Mouse (Mus musculus) layer of hippocampus, adult 2 months (tissue): ENCODE results near the gene Gng2. TPM values are rescaled to one million over a fixed set of nuclear protein-coding genes. Genes with fewer than 3 reads are reported as not detected.
"Not testable (repeated sequence)": the region's sequence is repeated elsewhere in the genome, so short reads cannot be mapped to it uniquely, and the experiment has no call there.

Source experiments
- DNase-seq, 2 experiments: peaks; one replicate each; pipeline ENCODE4 v3.0.0; 2022; ENCODE audit warnings: low spot score in 2 of 2
- H3K27ac ChIP-seq: fragments of 200-600 bp; 2 replicates; pipeline ENCODE4 v1.8.1; 2022
- H3K4me3 ChIP-seq: fragments of 200-600 bp; 2 replicates; pipeline ENCODE4 v1.8.1; 2022; ENCODE audit warnings: mild to moderate bottlenecking
- CTCF ChIP-seq: fragments of 200-600 bp; conservative IDR thresholded peaks from 2 replicates; pipeline ENCODE4 v1.8.1; 2022; ENCODE audit warnings: antibody characterized with exemption, mild to moderate bottlenecking, moderate library complexity
- total RNA-seq, 2 experiments: library from RNA; stranded (reverse); gene quantifications; 2 replicates each; pipeline ENCODE4 v1.2.3; 2021

Gng2 gene
- total RNA-seq, 2 experiments from 2014 or later: 285 to 305 TPM

GRCm38 (mm10) chr14:19917534-19917933, 59.9 kb downstream of the Gng2 start:
- DNase-seq: no peak
- Histone ChIP-seq H3K4me3 (no peak overlapping the region), H3K27ac (no peak overlapping the region)
- TF ChIP-seq CTCF: no peak

GRCm38 (mm10) chr14:19916315-19916714, 61.1 kb downstream of the Gng2 start:
- DNase-seq: no peak
- Histone ChIP-seq H3K4me3 (no peak overlapping the region), H3K27ac (no peak overlapping the region)
- peak; percentile 28 for TF ChIP-seq CTCF

GRCm38 (mm10) chr14:19912891-19913290, 64.5 kb downstream of the Gng2 start:
- Histone ChIP-seq H3K4me3 (no peak overlapping the region), H3K27ac (no peak overlapping the region)
- no peak for TF ChIP-seq CTCF
- no peak for DNase-seq

GRCm38 (mm10) chr14:19905615-19906014, 71.8 kb downstream of the Gng2 start:
- DNase-seq: peak; percentile 43 to 57
- H3K27ac ChIP-seq: peak overlapping the region; percentile 88
- H3K4me3 ChIP-seq: no peak overlapping the region
- TF ChIP-seq CTCF: no peak

- no peak for DNase-seq
- no peak for TF ChIP-seq CTCF
- no peak overlapping the region for H3K4me3 ChIP-seq
- peak overlapping the region; percentile 88 for H3K27ac ChIP-seq
Measured at GRCm38 (mm10) chr14:19904821-19905220, 72.6 kb downstream of the Gng2 start.

GRCm38 (mm10) chr14:19904031-19904430, 73.4 kb downstream of the Gng2 start:
- TF ChIP-seq CTCF: no peak
- DNase-seq: no peak
- H3K4me3 ChIP-seq: no peak overlapping the region
- H3K27ac ChIP-seq: peak overlapping the region; percentile 88

- no peak overlapping the region for H3K4me3 ChIP-seq
- DNase-seq: no peak
- no peak for TF ChIP-seq CTCF
- no peak overlapping the region for H3K27ac ChIP-seq
Measured at GRCm38 (mm10) chr14:19900492-19900891, 76.9 kb downstream of the Gng2 start.

GRCm38 (mm10) chr14:19887569-19887968, 89.9 kb downstream of the Gng2 start:
- peak; percentile 55 to 57 for DNase-seq
- Histone ChIP-seq H3K4me3 (no peak overlapping the region), H3K27ac (peak overlapping the region; percentile 94)
- TF ChIP-seq CTCF: no peak

GRCm38 (mm10) chr14:19884431-19884830, 93.0 kb downstream of the Gng2 start:
- H3K27ac ChIP-seq, H3K4me3 ChIP-seq, DNase-seq: not testable (repeated sequence)

- Histone ChIP-seq H3K4me3 (no peak overlapping the region), H3K27ac (peak overlapping the region; percentile 74)
- no peak for TF ChIP-seq CTCF
- DNase-seq: peak in 1 of 2 experiments; percentile 36
Measured at GRCm38 (mm10) chr14:19874201-19874807, 103.1 kb downstream of the Gng2 start.

- Histone ChIP-seq H3K4me3 (no peak overlapping the region), H3K27ac (peak overlapping the region; percentile 10; the same call in 1 of the 2 replicates)
- TF ChIP-seq CTCF: no peak
- no peak for DNase-seq
Measured at GRCm38 (mm10) chr14:19867286-19867935, 110.0 kb downstream of the Gng2 start.

GRCm38 (mm10) chr14:19865121-19865520, 112.3 kb downstream of the Gng2 start:
- not testable (repeated sequence) for H3K4me3 ChIP-seq, H3K27ac ChIP-seq, DNase-seq

- TF ChIP-seq CTCF: peak; percentile 62
- Histone ChIP-seq H3K4me3 (no peak overlapping the region), H3K27ac (no peak overlapping the region)
- no peak for DNase-seq
Measured at GRCm38 (mm10) chr14:19861311-19862080, 115.9 kb downstream of the Gng2 start.
